ENCODE assay signal across 14 mouse cellular contexts in genomic region chr1:77708202-77709020, GRCm38 (mm10).
A peak's percentile ranks its signal among the peaks of the same experiment; 100 is the strongest.
DNase-seq lines count a peak whose midpoint lies in the region; ATAC-seq and TF ChIP-seq lines count a peak whose summit lies in the region.
"Had no signal": no experiment of that assay in that cellular context is flagged by ENCODE, and none has a peak within 500 bp of the region (broad histone marks: within the 10 kb centered on the region; RNA-seq: fewer than 3 reads in every experiment).

No protein-coding gene starts in this region.

- 0 out of 2 replicates have a peak, but pooled peaks have one; percentile 65 for ATAC-seq in hindbrain, embryonic 15.5 days (ENCODE audit: low FRiP score, low read depth)
- ATAC-seq in erythroblast, adult 5-6 weeks (replicated peaks; ENCODE audit: low FRiP score, poor library complexity, severe bottlenecking): no peak

- H3K9me3 ChIP-seq in hindbrain, embryonic 15.5 days: no peaks in the 10 kb centered on the region
- H3K9me3 ChIP-seq in limb, embryonic 10.5 days (replicated peaks): no peaks in the 10 kb centered on the region
- H3K9me3 ChIP-seq: limb, embryonic 12.5 days had no signal

- no peak overlapping the region for H3K27ac ChIP-seq in layer of hippocampus, adult 2 months
- peak overlapping the region; percentile 56 for H3K27ac ChIP-seq in hindbrain, embryonic 15.5 days (replicated peaks)
- H3K27ac ChIP-seq in limb, embryonic 10.5 days: no peak overlapping the region
- H3K27ac ChIP-seq: heart, adult 2 months; kidney, postnatal 0 days; limb, embryonic 12.5 days had no signal

- no peaks in the 10 kb centered on the region for H3K36me3 ChIP-seq in hindbrain, embryonic 15.5 days
- no peaks in the 10 kb centered on the region for H3K36me3 ChIP-seq in limb, embryonic 10.5 days
- H3K36me3 ChIP-seq: G1E; limb, embryonic 12.5 days had no signal

- no peak for TF ChIP-seq CTCF in layer of hippocampus, adult 2 months (conservative IDR thresholded peaks at IDR 0.05)

- no peak overlapping the region for H3K4me3 ChIP-seq in layer of hippocampus, adult 2 months
- H3K4me3 ChIP-seq in hindbrain, embryonic 15.5 days: no peak overlapping the region
- H3K4me3 ChIP-seq in limb, embryonic 10.5 days: no peak overlapping the region
- H3K4me3 ChIP-seq: heart, adult 2 months; limb, embryonic 12.5 days had no signal

- WGBS in hindbrain, embryonic 15.5 days: 41% methylated on average over 14 of the region's 14 CpGs
- 38% methylated on average over 14 of the region's 14 CpGs for WGBS in limb, embryonic 10.5 days

- H3K4me2 ChIP-seq in hindbrain, embryonic 15.5 days: 0 out of 2 replicates have a peak overlapping the region, but pooled peaks have one; percentile 20
- H3K4me2 ChIP-seq: limb, embryonic 12.5 days; lung, embryonic 14.5 days had no signal

- peak; percentile 8 to 10 for DNase-seq in cerebellum, postnatal 14 days
- no peak for DNase-seq in cerebellum, adult 9-10 months
- peak; percentile 4 to 9 for DNase-seq in layer of hippocampus, postnatal 14 days (ENCODE audit: low spot score in 2 of 2)
- no peak for DNase-seq in layer of hippocampus, adult 2 months (ENCODE audit: low spot score in 2 of 2)
- DNase-seq in retina, postnatal 1 day: peak; percentile 24
- no peak for DNase-seq in limb, embryonic 10.5 days (ENCODE audit: low spot score)
- DNase-seq: heart, adult 2 months; lung, embryonic 14.5 days; thymus, postnatal 14 days had no signal

- H3K27me3 ChIP-seq in hindbrain, embryonic 15.5 days: no peaks in the 10 kb centered on the region
- no peaks in the 10 kb centered on the region for H3K27me3 ChIP-seq in limb, embryonic 10.5 days (ENCODE audit: low read depth, poor library complexity, severe bottlenecking)
- H3K27me3 ChIP-seq: limb, embryonic 12.5 days had no signal

- no peak overlapping the region for H3K9ac ChIP-seq in hindbrain, embryonic 15.5 days
- H3K9ac ChIP-seq: limb, embryonic 12.5 days; lung, embryonic 14.5 days had no signal

- H3K4me1 ChIP-seq in hindbrain, embryonic 15.5 days (replicated peaks): peaks cover 8% of the 10 kb centered on the region
- H3K4me1 ChIP-seq in limb, embryonic 10.5 days: peaks cover 6% of the 10 kb centered on the region

Comparison
In these comparisons a context has a peak if more than half of its experiments do, and no peak if none do; other contexts are left out.
1. DNase-seq: peak in cerebellum, postnatal 14 days (2 of 2), layer of hippocampus, postnatal 14 days (2 of 2) and retina, postnatal 1 day (single experiment); none in cerebellum, adult 9-10 months (single experiment), layer of hippocampus, adult 2 months (0 of 2) and limb, embryonic 10.5 days (single experiment).